Mouse (Mus musculus) frontal cortex, postnatal 25 days (tissue): Measurements from ENCODE around the gene Nup153.
A peak's percentile ranks its signal among the peaks of the same experiment; 100 is the strongest.

Source experiments
- DNase-seq, 2 experiments: peaks; one replicate each; pipeline ENCODE4 v3.0.0; 2022; ENCODE audit warnings: low spot score in 2 of 2

The Nup153 gene

DNA sequence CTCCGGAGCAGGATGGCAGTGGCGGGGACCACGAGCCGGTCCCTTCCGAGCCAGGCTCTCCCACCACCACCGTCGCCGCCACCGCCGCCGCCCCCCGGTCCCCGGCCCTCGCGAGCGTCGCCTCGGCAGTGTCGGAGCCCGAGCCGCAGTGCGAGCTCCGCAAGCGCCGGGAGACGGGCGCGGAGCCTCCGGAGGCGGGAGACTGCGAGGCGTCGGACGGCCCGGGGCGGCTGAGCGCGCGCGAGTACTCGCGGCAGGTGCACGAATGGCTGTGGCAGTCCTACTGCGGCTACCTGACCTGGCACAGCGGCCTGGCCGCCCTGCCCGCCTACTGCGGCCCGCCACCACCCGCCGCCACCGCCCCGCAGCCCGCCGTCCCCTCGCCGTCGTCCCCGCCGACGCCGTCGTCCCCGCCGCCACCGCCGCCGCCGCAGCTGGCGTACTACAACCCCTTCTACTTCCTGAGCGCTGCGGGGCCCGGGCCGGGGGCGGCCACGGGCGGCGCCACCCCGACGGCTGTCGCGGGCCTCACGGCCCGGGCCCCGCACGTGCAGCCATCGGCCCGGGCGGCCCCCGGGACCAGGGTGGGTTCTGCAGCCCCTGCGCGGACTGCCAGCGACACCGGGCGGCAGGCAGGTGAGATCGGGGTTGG is 58.0 kb downstream of the Nup153 start:
- DNase-seq = no peak

DNA sequence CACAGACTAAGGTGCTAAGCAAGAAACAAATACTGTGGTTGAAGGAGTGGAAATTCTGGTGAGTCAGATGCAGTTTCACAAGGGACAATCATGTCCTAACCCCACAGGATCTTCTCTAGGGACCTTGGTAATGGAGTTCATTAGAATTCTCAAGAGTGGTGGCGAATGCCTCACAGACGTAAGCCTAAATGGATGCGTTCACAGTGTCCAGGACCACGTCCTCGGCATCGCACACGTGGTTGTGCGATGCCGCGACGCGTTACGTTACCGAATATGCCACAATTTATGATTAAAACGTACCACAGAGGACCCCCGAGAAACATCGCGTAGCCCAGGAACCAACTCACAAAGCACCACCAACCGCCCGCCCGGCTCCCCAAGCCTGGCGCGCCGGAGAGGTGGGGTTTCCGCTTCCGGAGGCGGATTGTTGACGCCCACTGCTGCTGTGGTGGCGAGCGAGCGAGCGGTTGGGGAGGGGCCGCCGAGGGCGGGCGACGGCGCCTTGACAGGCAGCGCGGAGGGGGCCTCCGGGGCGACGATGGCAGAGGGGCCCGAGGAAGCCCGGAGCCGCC is 58.6 kb downstream of the Nup153 start, which contains the start of gene Fam8a1:
Gene Fam8a1 (plus strand): TSS at position 475 of the 572 bp plus-strand sequence.
- peak; percentile 90 to 91 for DNase-seq

DNA sequence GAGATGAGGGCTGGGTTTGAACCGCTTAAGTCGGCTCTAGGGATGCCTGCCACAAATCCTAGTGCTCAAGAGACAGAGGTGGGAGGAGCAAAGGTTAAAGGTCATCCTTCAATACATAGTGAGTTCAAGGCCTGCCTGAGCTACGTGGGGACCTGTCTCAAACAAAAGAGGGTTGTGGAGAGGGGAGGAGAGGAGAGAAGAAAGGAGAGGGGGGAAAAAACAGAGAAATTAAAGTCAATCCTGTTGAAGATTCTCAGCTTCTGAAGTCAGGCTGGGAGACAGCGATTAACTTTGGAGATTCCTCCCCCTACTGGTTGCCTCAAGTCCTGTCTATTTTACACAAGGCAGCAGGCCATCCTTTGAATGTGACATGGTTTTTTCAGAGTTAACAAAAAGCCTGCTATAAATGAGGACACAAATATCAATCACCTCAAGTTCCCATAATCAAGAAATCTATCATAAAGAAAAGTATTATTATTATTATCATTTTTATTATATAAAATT is 64.2 kb downstream of the Nup153 start:
- no peak for DNase-seq

GRCm38 (mm10) chr13:46659211-46659610 is 68.5 kb downstream of the Nup153 start:
- no peak for DNase-seq

- no peak for DNase-seq
Measured at GRCm38 (mm10) chr13:46654566-46654965, 73.2 kb downstream of the Nup153 start.

DNA sequence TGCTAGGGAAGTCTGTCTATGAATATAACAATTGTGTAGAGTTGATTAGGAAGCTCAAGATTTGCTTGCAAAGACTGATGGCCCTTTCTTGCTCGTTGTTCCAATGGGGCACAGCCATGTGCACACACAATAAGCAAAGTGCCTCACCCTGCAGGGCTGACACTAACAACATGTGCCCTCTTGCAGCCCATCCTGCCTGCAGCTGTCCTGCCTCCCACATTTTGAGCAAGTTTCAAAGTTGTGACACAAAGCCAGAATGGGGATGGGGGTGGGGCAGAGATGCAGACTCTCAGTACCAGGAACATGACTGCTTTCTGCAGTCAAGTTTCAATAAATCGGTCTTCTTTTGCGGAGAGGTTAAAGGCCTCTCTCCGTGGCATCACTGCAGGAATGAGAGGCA is 74.1 kb downstream of the Nup153 start:
- DNase-seq = no peak

GRCm38 (mm10) chr13:46652671-46653070 is 75.1 kb downstream of the Nup153 start:
- no peak for DNase-seq

GRCm38 (mm10) chr13:46651853-46652252 is 75.9 kb downstream of the Nup153 start:
- DNase-seq = no peak

GRCm38 (mm10) chr13:46645476-46645875 is 82.3 kb downstream of the Nup153 start:
- no peak for DNase-seq

GRCm38 (mm10) chr13:46644175-46644574 is 83.6 kb downstream of the Nup153 start:
- no peak for DNase-seq

- DNase-seq = no peak
Measured at GRCm38 (mm10) chr13:46642318-46642717, 85.4 kb downstream of the Nup153 start.

- no peak for DNase-seq
Measured at GRCm38 (mm10) chr13:46640608-46641468, 86.9 kb downstream of the Nup153 start.

- no peak for DNase-seq
Measured at GRCm38 (mm10) chr13:46634133-46634488, 93.6 kb downstream of the Nup153 start.

DNA sequence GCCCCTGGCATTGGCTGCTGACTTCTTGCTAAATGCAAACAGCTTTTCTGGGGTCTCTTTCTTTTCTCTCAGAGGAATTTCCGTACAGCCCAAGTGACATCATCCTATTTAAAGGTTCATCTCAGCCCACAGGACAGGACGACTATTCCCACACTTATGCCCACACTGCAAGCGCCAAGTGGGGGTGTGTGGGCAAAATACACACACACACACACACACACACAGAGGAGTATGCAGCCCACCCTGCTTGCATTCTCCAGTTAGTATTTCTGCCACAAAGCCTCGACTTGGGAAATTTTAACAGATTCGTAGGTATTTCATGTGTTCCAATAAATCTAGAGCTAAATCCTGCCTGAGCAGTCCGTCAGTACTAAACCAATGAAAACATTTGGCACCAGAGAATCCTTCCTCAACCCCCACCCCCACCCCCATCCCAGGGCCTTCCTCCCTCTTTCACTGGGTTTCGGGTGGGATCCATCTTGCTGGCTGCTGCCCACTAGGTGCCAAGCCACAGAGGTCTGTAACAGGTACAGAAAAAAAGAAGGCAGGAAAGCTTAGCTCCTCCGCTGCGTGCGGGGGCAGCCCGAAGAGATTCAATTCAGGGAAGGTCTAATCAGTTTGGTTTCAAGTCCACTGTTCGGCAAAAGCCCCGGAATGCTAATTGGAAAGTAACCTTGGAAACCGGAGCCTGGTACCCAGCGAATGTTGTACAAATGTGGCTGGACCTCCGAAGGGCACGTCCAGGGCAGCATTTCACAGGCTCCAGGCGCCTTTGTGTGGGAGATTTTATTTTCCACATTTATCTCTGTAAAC is 94.2 kb downstream of the Nup153 start:
- DNase-seq = no peak

GRCm38 (mm10) chr13:46632796-46633195 is 94.9 kb downstream of the Nup153 start:
- no peak for DNase-seq
